Mouse (Mus musculus) liver, embryonic 11.5 days (tissue): ENCODE results near the gene Upk3a. TPM values are rescaled to one million over a fixed set of nuclear protein-coding genes. Genes with fewer than 3 reads are reported as not detected.
A peak's percentile ranks its signal among the peaks of the same experiment; 100 is the strongest.

Source experiments
- ATAC-seq: fragments of 200-750 bp; cut with Nextera tagmentation; replicated peaks from 2 replicates; pipeline ENCODE4 v1.8.0; 2017; ENCODE audit warnings: moderate number of reproducible peaks, mild to moderate bottlenecking, moderate TSS enrichment, moderate library complexity; ENCODE audit not compliant: low FRiP score
- DNase-seq: peaks from one replicate; pipeline ENCODE4 v3.0.0-alpha.2; 2017; ENCODE audit warnings: low spot score
- H3K27ac ChIP-seq: fragments of 300-500 bp; sonication (generic); 2 replicates; pipeline ENCODE4 v1.5.1; 2014; ENCODE audit warnings: mild to moderate bottlenecking, low read depth, low read length, control low read depth
- H3K27me3 ChIP-seq: fragments of 300-500 bp; sonication (generic); replicated peaks from 2 replicates; pipeline ENCODE4 v1.6.1; 2014; ENCODE audit warnings: low read length, mixed read lengths; ENCODE audit not compliant: control insufficient read depth, insufficient read depth
- H3K36me3 ChIP-seq: fragments of 300-500 bp; sonication (generic); 2 replicates; pipeline ENCODE4 v1.6.1; 2014; ENCODE audit warnings: mild to moderate bottlenecking, low read length, moderate library complexity, mixed read lengths; ENCODE audit not compliant: control insufficient read depth, insufficient read depth
- H3K4me1 ChIP-seq: fragments of 300-500 bp; sonication (generic); replicated peaks from 2 replicates; pipeline ENCODE4 v1.6.1; 2014; ENCODE audit warnings: low read length, mixed read lengths; ENCODE audit not compliant: control insufficient read depth, insufficient read depth
- H3K4me2 ChIP-seq: fragments of 300-500 bp; sonication (generic); 2 replicates; pipeline ENCODE4 v1.6.1; 2014; ENCODE audit warnings: mild to moderate bottlenecking, control low read depth, moderate library complexity
- H3K4me3 ChIP-seq: fragments of 300-500 bp; sonication (generic); 2 replicates; pipeline ENCODE4 v1.5.1; 2014; ENCODE audit warnings: low read depth, low read length, control low read depth
- H3K9ac ChIP-seq: fragments of 300-500 bp; sonication (generic); 2 replicates; pipeline ENCODE4 v1.6.1; 2014; ENCODE audit warnings: low read depth, low read length, control low read depth
- H3K9me3 ChIP-seq: fragments of 300-500 bp; sonication (generic); 2 replicates; pipeline ENCODE4 v1.6.1; 2016; ENCODE audit warnings: low read length, inconsistent platforms, mixed read lengths; ENCODE audit not compliant: control insufficient read depth
- WGBS: fragments of 180-500 bp; shearing (Covaris S2); extraction: QIAGEN DNeasy Blood & Tissue Kit; methylation state at CpG from one replicate; pipeline ENCODE4 v1.1.7; 2014; 5-methylcytosine and 5-hydroxymethylcytosine counted together
- polyA plus RNA-seq: library from polyadenylated mRNA; unstranded; fragments of >200 nt; fragmentation: Nextera tagmentation; extraction: Ambion mirVana; gene quantifications from 2 replicates; pipeline ENCODE4 v1.2.1, GENCODE M21; 2014

Upk3a gene
- polyA plus RNA-seq, 1 experiment from 2014 or later: not detected

- WGBS: 5% methylated on average over 8 of the region's 8 CpGs
- no peak for ATAC-seq
These were observed 20.4 kb downstream of the Upk3a start for GRCm38 (mm10) chr15:85037343-85037690.

GRCm38 (mm10) chr15:85041546-85042225 lies 24.7 kb downstream of the Upk3a start:
- Histone ChIP-seq H3K27ac (no peak overlapping the region), H3K4me1 (peaks cover 14% of the 10 kb centered on the region), H3K9ac (no peak overlapping the region), H3K36me3 (no peaks in the 10 kb centered on the region), H3K4me3 (no peak overlapping the region), H3K27me3 (no peaks in the 10 kb centered on the region), H3K9me3 (no peaks in the 10 kb centered on the region), H3K4me2 (no peak overlapping the region)
- WGBS: 79% methylated on average over 10 of the region's 10 CpGs
- DNase-seq (no peak), ATAC-seq (no peak)

More at GRCm38 (mm10) chr15:85037343-85037690, 20.4 kb downstream of the Upk3a start:
- H3K4me2 ChIP-seq: peak overlapping the region; percentile 94
- no peaks in the 10 kb centered on the region for H3K36me3 ChIP-seq
- H3K4me1 ChIP-seq: peaks cover 12% of the 10 kb centered on the region
- no peaks in the 10 kb centered on the region for H3K27me3 ChIP-seq
- no peak for DNase-seq
- H3K4me3 ChIP-seq: peak overlapping the region; percentile 82
- no peaks in the 10 kb centered on the region for H3K9me3 ChIP-seq
- peak overlapping the region; percentile 32; the same call in 1 of the 2 replicates for H3K27ac ChIP-seq
- H3K9ac ChIP-seq: peak overlapping the region; percentile 88

GRCm38 (mm10) chr15:85042361-85042954 lies 25.5 kb downstream of the Upk3a start:
- Histone ChIP-seq H3K9me3 (no peaks in the 10 kb centered on the region), H3K36me3 (no peaks in the 10 kb centered on the region), H3K4me3 (no peak overlapping the region), H3K4me1 (peaks cover 12% of the 10 kb centered on the region), H3K9ac (no peak overlapping the region), H3K4me2 (no peak overlapping the region), H3K27ac (no peak overlapping the region), H3K27me3 (no peaks in the 10 kb centered on the region)
- whole genome bisulfite sequencing: 30% methylated on average over 4 of the region's 4 CpGs
- ATAC-seq (no peak), DNase-seq (peak; percentile 42)

- H3K27me3 ChIP-seq: no peaks in the 10 kb centered on the region
- H3K9ac ChIP-seq: no peak overlapping the region
- no peaks in the 10 kb centered on the region for H3K36me3 ChIP-seq
- 0 out of 2 replicates have a peak, but pooled peaks cover 5% of the 10 kb centered on the region for H3K4me1 ChIP-seq
- ATAC-seq (no peak), DNase-seq (no peak)
- WGBS: 68% methylated on average over 5 of the region's 5 CpGs
- H3K4me3 ChIP-seq: no peak overlapping the region
- no peak overlapping the region for H3K27ac ChIP-seq
- no peaks in the 10 kb centered on the region for H3K9me3 ChIP-seq
- no peak overlapping the region for H3K4me2 ChIP-seq
These were observed 26.2 kb downstream of the Upk3a start for GRCm38 (mm10) chr15:85043116-85043515.

- H3K4me3 ChIP-seq: no peak overlapping the region
- WGBS: 78% methylated on average over 5 of the region's 5 CpGs
- no peaks in the 10 kb centered on the region for H3K27me3 ChIP-seq
- H3K4me1 ChIP-seq: 0 out of 2 replicates have a peak, but pooled peaks cover 5% of the 10 kb centered on the region
- H3K36me3 ChIP-seq: no peaks in the 10 kb centered on the region
- ATAC-seq (no peak), DNase-seq (no peak)
- H3K9ac ChIP-seq: no peak overlapping the region
- no peak overlapping the region for H3K4me2 ChIP-seq
- H3K9me3 ChIP-seq: no peaks in the 10 kb centered on the region
- no peak overlapping the region for H3K27ac ChIP-seq
These were observed 26.8 kb downstream of the Upk3a start for GRCm38 (mm10) chr15:85043761-85044160.

GRCm38 (mm10) chr15:85046230-85046950 lies 29.4 kb downstream of the Upk3a start:
- DNase-seq: no peak
- Histone ChIP-seq H3K36me3 (peaks cover 11% of the 10 kb centered on the region; the same call in 1 of the 2 replicates), H3K27ac (no peak overlapping the region), H3K4me3 (no peak overlapping the region), H3K9ac (no peak overlapping the region), H3K9me3 (no peaks in the 10 kb centered on the region), H3K4me2 (no peak overlapping the region), H3K4me1 (0 out of 2 replicates have a peak, but pooled peaks cover 5% of the 10 kb centered on the region), H3K27me3 (no peaks in the 10 kb centered on the region)
- WGBS: 87% methylated on average over 14 of the region's 14 CpGs
- ATAC-seq: no peak

- ATAC-seq: no peak
- no peaks in the 10 kb centered on the region for H3K9me3 ChIP-seq
- 84% methylated on average over 4 of the region's 4 CpGs for WGBS
These were observed 30.9 kb downstream of the Upk3a start for GRCm38 (mm10) chr15:85047865-85048264.

GRCm38 (mm10) chr15:85049758-85050157 lies 32.8 kb downstream of the Upk3a start:
- peak; percentile 85 for ATAC-seq
- H3K9ac ChIP-seq: no peak overlapping the region
- no peaks in the 10 kb centered on the region for H3K27me3 ChIP-seq
- no peak for DNase-seq
- no peak overlapping the region for H3K4me2 ChIP-seq
- H3K9me3 ChIP-seq: no peaks in the 10 kb centered on the region
- no peaks in the 10 kb centered on the region for H3K4me1 ChIP-seq
- H3K4me3 ChIP-seq: no peak overlapping the region
- peaks cover 11% of the 10 kb centered on the region; the same call in 1 of the 2 replicates for H3K36me3 ChIP-seq
- WGBS: 83% methylated on average over 1 of the region's 1 CpGs
- no peak overlapping the region for H3K27ac ChIP-seq

More at GRCm38 (mm10) chr15:85047865-85048264, 30.9 kb downstream of the Upk3a start:
- H3K27me3 ChIP-seq: no peaks in the 10 kb centered on the region
- H3K4me2 ChIP-seq: no peak overlapping the region
- H3K9ac ChIP-seq: no peak overlapping the region
- no peak overlapping the region for H3K4me3 ChIP-seq
- H3K27ac ChIP-seq: no peak overlapping the region
- 0 out of 2 replicates have a peak, but pooled peaks cover under 1% of the 10 kb centered on the region for H3K4me1 ChIP-seq
- peaks cover 11% of the 10 kb centered on the region; the same call in 1 of the 2 replicates for H3K36me3 ChIP-seq
- no peak for DNase-seq
